Mouse (Mus musculus) heart, embryonic 16.5 days (tissue): ENCODE results near the gene Tmem200a. TPM values are rescaled to one million over a fixed set of nuclear protein-coding genes. Genes with fewer than 3 reads are reported as not detected.

Experiments
- ATAC-seq: fragments of 200-750 bp; cut with Nextera tagmentation; replicated peaks from 2 replicates; pipeline ENCODE4 v1.8.0; 2017; ENCODE audit warnings: moderate number of reproducible peaks; ENCODE audit not compliant: insufficient read depth, low FRiP score; ENCODE audit errors: extremely low read depth
- H3K27ac ChIP-seq: fragments of 300-500 bp; sonication (generic); 2 replicates; pipeline ENCODE4 v1.5.1; 2014; ENCODE audit warnings: mild to moderate bottlenecking, low read length, control low read depth, moderate library complexity
- H3K27me3 ChIP-seq: fragments of 300-500 bp; sonication (generic); 2 replicates; pipeline ENCODE4 v1.6.1; 2014; ENCODE audit warnings: low read length, mixed read lengths; ENCODE audit not compliant: control insufficient read depth, insufficient read depth
- H3K36me3 ChIP-seq: fragments of 300-500 bp; sonication (generic); 2 replicates; pipeline ENCODE4 v1.6.1; 2014; ENCODE audit not compliant: control insufficient read depth, insufficient read depth
- H3K4me1 ChIP-seq: fragments of 300-500 bp; sonication (generic); 2 replicates; pipeline ENCODE4 v1.6.1; 2014; ENCODE audit warnings: low read length, mixed read lengths; ENCODE audit not compliant: control insufficient read depth, insufficient read depth
- H3K4me2 ChIP-seq: fragments of 300-500 bp; sonication (generic); 2 replicates; pipeline ENCODE4 v1.6.1; 2014; ENCODE audit warnings: low read depth, mild to moderate bottlenecking, control low read depth, low read length
- H3K4me3 ChIP-seq: fragments of 300-500 bp; sonication (generic); 2 replicates; pipeline ENCODE4 v1.5.1; 2014; ENCODE audit warnings: mild to moderate bottlenecking, control low read depth, low read length
- H3K9ac ChIP-seq: fragments of 300-500 bp; sonication (generic); 2 replicates; pipeline ENCODE4 v1.6.1; 2014; ENCODE audit warnings: low read length, control low read depth
- H3K9me3 ChIP-seq: fragments of 300-500 bp; sonication (generic); replicated peaks from 2 replicates; pipeline ENCODE4 v1.6.1; 2016; ENCODE audit warnings: low read length; ENCODE audit not compliant: control insufficient read depth
- WGBS: fragments of 180-500 bp; shearing (Covaris S2); extraction: QIAGEN DNeasy Blood & Tissue Kit; methylation state at CpG from one replicate; pipeline ENCODE4 v1.1.7; 2014; 5-methylcytosine and 5-hydroxymethylcytosine counted together
- polyA plus RNA-seq: library from polyadenylated mRNA; unstranded; fragments of >200 nt; fragmentation: Nextera tagmentation; extraction: Ambion mirVana; gene quantifications from 2 replicates; pipeline ENCODE4 v1.2.1, GENCODE M21; 2015

Gene Tmem200a
- polyA plus RNA-seq, 1 experiment from 2014 or later, result 0.63 TPM

DNA sequence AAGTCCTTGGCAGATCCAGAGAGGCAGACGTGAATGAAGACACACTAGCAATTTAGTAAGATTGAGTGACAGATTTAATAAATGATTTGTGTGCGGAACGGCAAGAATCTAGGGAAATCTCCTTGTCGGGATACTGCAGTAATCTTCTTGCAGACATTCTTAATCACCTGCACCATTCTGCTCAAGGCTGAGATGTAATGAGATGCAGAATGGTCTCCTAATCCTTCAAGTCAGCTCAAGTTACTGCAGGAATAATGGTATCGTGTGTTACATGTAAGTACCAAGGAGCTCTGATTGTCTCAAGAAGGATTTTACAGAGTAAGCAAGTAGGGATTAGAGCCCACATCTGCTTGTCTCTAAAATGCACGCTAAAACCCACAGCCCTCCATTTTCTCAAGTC lies 210.1 kb downstream of the Tmem200a start:
- Histone ChIP-seq H3K4me3 (no peak overlapping the region), H3K4me1 (no peaks in the 10 kb centered on the region), H3K9ac (no peak overlapping the region), H3K36me3 (no peaks in the 10 kb centered on the region), H3K9me3 (no peaks in the 10 kb centered on the region), H3K27me3 (no peaks in the 10 kb centered on the region), H3K27ac (no peak overlapping the region), H3K4me2 (no peak overlapping the region)
- WGBS, result 79% methylated on average over 6 of the region's 6 CpGs
- ATAC-seq, result no peak

Other genes starting within 250 kb of the Tmem200a start
- not detected in 2 replicates for gene Gm9767, start 797 bp downstream of the Tmem200a start, polyA plus RNA-seq
- gene Samd3, start 150.7 kb upstream of the Tmem200a start, polyA plus RNA-seq, result 0.09 and 0.20 TPM in 2 replicates